Mouse (Mus musculus): ENCODE data around the gene Tctn3. TPM values are rescaled to one million over a fixed set of nuclear protein-coding genes. Genes with fewer than 3 reads are reported as not detected.
A peak's percentile ranks its signal among the peaks of the same experiment; 100 is the strongest.
"Not testable (repeated sequence)": the region's sequence is repeated elsewhere in the genome, so short reads cannot be mapped to it uniquely, and the experiment has no call there.

Gene Tctn3
- total RNA-seq, 2 experiments from 2014 or later: 6.4 to 15.2 TPM

- no peak for ATAC-seq (replicated peaks; ENCODE audit: low FRiP score, low TSS enrichment, poor library complexity, severe bottlenecking)
Observed at GRCm38 (mm10) chr19:40630096-40630495, 18.1 kb upstream of the Tctn3 start.

GRCm38 (mm10) chr19:40628950-40629349, 16.9 kb upstream of the Tctn3 start:
- ATAC-seq (replicated peaks; ENCODE audit: low FRiP score, low TSS enrichment, poor library complexity, severe bottlenecking): no peak

- ATAC-seq (replicated peaks; ENCODE audit: low FRiP score, low TSS enrichment, poor library complexity, severe bottlenecking): no peak
Observed at GRCm38 (mm10) chr19:40625935-40626334, 13.9 kb upstream of the Tctn3 start.

GRCm38 (mm10) chr19:40621616-40622015, 9.6 kb upstream of the Tctn3 start:
- not testable (repeated sequence) for ATAC-seq (replicated peaks; ENCODE audit: low FRiP score, low TSS enrichment, poor library complexity, severe bottlenecking)

- no peak for ATAC-seq (replicated peaks; ENCODE audit: low FRiP score, low TSS enrichment, poor library complexity, severe bottlenecking)
Observed at GRCm38 (mm10) chr19:40616021-40616420, 4.0 kb upstream of the Tctn3 start.

- no peak for ATAC-seq (replicated peaks; ENCODE audit: low FRiP score, low TSS enrichment, poor library complexity, severe bottlenecking)
Observed at GRCm38 (mm10) chr19:40614811-40615210, 2.8 kb upstream of the Tctn3 start.

GRCm38 (mm10) chr19:40607676-40608075, 4.4 kb downstream of the Tctn3 start:
- no peak for ATAC-seq (replicated peaks; ENCODE audit: low FRiP score, low TSS enrichment, poor library complexity, severe bottlenecking)

- peak; percentile 54; the same call in 1 of the 2 replicates for ATAC-seq (replicated peaks; ENCODE audit: low FRiP score, low TSS enrichment, poor library complexity, severe bottlenecking)
Observed at GRCm38 (mm10) chr19:40605189-40605588, 6.8 kb downstream of the Tctn3 start.

- ATAC-seq (replicated peaks; ENCODE audit: low FRiP score, low TSS enrichment, poor library complexity, severe bottlenecking): 0 out of 2 replicates have a peak, but pooled peaks have one; percentile 43
Observed at GRCm38 (mm10) chr19:40601870-40602269, 10.2 kb downstream of the Tctn3 start.

GRCm38 (mm10) chr19:40600846-40601245, 11.2 kb downstream of the Tctn3 start:
- ATAC-seq (replicated peaks; ENCODE audit: low FRiP score, low TSS enrichment, poor library complexity, severe bottlenecking): not testable (repeated sequence)

- ATAC-seq (replicated peaks; ENCODE audit: low FRiP score, low TSS enrichment, poor library complexity, severe bottlenecking): no peak
Observed at GRCm38 (mm10) chr19:40595831-40596230, 16.2 kb downstream of the Tctn3 start.

GRCm38 (mm10) chr19:40595231-40595630, 16.8 kb downstream of the Tctn3 start:
- ATAC-seq (replicated peaks; ENCODE audit: low FRiP score, low TSS enrichment, poor library complexity, severe bottlenecking): no peak

GRCm38 (mm10) chr19:40589530-40589880, 22.5 kb downstream of the Tctn3 start:
- 0 out of 2 replicates have a peak, but pooled peaks have one; percentile 2 for ATAC-seq (replicated peaks; ENCODE audit: low FRiP score, low TSS enrichment, poor library complexity, severe bottlenecking)

GRCm38 (mm10) chr19:40588847-40589529, 23.0 kb downstream of the Tctn3 start:
- ATAC-seq (replicated peaks; ENCODE audit: low FRiP score, low TSS enrichment, poor library complexity, severe bottlenecking): peak; percentile 68

- peak; percentile 82 for ATAC-seq (replicated peaks; ENCODE audit: low FRiP score, low TSS enrichment, poor library complexity, severe bottlenecking)
Observed at GRCm38 (mm10) chr19:40588293-40588654, 23.8 kb downstream of the Tctn3 start, which contains the start of gene Aldh18a1. Aldh18a1 (minus strand) TSS chr19:40588463.

GRCm38 (mm10) chr19:40587491-40588292, 24.3 kb downstream of the Tctn3 start:
- ATAC-seq (replicated peaks; ENCODE audit: low FRiP score, low TSS enrichment, poor library complexity, severe bottlenecking): peak; percentile 31

- peak; percentile 45 for ATAC-seq (replicated peaks; ENCODE audit: low FRiP score, low TSS enrichment, poor library complexity, severe bottlenecking)
Observed at GRCm38 (mm10) chr19:40586908-40587307, 25.1 kb downstream of the Tctn3 start.

GRCm38 (mm10) chr19:40581662-40582061, 30.4 kb downstream of the Tctn3 start:
- no peak for ATAC-seq (replicated peaks; ENCODE audit: low FRiP score, low TSS enrichment, poor library complexity, severe bottlenecking)

GRCm38 (mm10) chr19:40580902-40581301, 31.1 kb downstream of the Tctn3 start:
- ATAC-seq (replicated peaks; ENCODE audit: low FRiP score, low TSS enrichment, poor library complexity, severe bottlenecking): no peak; the same call in 1 of the 2 replicates

- ATAC-seq (replicated peaks; ENCODE audit: low FRiP score, low TSS enrichment, poor library complexity, severe bottlenecking): no peak
Observed at GRCm38 (mm10) chr19:40575438-40575837, 36.6 kb downstream of the Tctn3 start.

- ATAC-seq (replicated peaks; ENCODE audit: low FRiP score, low TSS enrichment, poor library complexity, severe bottlenecking): no peak
Observed at GRCm38 (mm10) chr19:40570726-40571125, 41.3 kb downstream of the Tctn3 start.

All from megakaryocyte-erythroid progenitor cell, adult 5-6 weeks (primary cell).